Mouse (Mus musculus): ENCODE measurements around the gene Nuak1.

The Nuak1 gene

GRCm38 (mm10) chr10:84381276-84381798 is 59.1 kb downstream of the Nuak1 start:
- DNase-seq (ENCODE audit: low spot score in 2 of 2) = no peak

DNA sequence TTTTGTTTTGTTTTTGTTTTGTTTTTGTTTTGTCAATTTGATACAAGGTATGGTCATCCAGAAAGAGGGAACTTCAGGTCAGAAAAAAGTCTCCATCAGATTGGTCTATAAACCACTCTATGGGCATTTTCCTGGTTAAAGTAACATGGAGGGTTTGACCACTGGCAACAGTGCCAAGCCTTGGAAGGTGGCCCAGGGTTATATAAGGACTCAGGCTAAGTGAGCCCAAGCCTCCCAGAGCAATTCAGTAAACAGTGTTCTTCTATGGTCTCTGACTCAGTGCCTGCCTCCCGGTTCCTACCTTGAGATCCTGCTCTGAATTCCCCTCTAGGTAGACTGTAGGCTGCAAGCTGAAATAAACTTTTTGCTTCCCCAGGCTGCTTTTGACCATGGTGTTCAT is 61.0 kb downstream of the Nuak1 start:
- DNase-seq (ENCODE audit: low spot score in 2 of 2) = no peak

DNA sequence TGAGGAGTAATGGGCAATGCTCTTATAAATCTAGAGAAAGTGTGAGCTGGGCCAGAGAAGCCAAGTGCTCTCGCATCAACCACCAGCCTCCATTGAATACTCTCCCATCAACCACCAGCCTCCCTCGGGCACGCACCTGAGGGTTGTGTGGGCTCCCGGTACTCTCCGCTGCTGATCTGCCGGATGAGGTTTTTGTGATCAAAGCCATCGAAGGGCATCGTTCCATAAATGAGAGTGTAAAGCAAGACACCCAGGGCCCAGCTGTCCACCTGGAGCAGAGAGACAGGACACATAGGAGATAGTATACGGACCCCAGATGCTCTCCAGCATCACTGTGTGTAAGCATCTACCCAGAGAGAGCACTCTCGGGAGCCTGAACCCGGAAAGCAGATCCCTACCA is 62.4 kb downstream of the Nuak1 start:
- DNase-seq (ENCODE audit: low spot score in 2 of 2) = no peak

DNA sequence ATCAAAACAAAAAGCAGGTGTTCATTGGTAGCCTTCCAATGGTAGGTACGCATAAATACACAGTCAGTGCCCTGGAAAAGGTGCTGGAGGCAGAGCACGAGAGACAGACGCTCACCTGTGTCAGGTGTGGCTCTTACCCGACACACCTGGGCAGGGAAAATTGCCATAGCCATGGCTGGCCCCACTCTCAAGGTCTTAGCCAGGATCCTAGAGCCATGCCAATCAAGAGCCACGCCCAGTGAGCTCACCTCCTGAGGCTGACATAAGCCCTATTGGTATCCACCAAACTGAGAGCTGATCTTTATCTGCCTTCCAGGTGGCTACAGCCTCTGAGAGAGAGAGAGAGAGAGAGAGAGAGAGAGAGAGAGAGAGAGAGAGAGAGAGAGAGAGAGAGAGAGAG is 64.1 kb downstream of the Nuak1 start:
- no peak for DNase-seq (ENCODE audit: low spot score in 2 of 2)

DNA sequence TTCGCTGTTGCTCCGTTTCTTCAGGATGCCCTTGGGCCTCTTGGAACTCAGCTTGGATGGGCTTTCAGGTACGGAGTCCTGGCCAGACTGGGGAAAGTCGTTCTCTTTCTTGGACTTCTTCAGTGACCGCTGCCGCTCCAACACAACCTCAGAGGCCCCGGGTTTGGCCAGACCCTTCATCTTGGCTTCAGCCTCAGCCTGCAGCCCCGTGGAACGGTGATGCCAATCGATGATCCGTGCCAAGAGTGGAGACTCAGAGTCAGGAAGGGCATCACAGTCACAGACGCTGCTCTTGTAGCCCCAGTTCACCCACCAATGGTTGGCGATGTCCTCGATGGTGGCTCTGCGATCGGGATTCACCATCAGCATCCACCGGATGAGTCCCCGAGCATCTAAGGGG is 65.4 kb downstream of the Nuak1 start:
- DNase-seq (ENCODE audit: low spot score in 2 of 2) = no peak

DNA sequence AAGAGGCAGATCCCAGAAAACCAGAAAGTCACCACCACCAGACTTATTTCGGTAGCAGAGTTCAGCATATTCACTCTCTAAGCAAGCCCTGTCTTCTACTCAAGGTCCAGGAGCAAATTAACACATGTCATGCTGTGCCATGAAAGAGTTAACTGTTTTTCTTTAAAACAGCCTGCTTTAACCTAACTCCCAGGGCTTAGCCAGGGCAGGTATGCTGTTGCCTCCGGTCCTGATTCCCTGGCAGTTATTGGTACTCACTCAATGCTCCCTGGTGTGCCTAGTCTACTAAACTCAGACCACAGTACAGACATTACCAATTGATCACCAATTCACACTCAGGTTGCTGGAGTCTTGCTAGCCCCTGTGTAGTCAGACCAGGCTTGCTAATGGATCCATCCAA is 66.9 kb downstream of the Nuak1 start:
- no peak for DNase-seq (ENCODE audit: low spot score in 2 of 2)

DNA sequence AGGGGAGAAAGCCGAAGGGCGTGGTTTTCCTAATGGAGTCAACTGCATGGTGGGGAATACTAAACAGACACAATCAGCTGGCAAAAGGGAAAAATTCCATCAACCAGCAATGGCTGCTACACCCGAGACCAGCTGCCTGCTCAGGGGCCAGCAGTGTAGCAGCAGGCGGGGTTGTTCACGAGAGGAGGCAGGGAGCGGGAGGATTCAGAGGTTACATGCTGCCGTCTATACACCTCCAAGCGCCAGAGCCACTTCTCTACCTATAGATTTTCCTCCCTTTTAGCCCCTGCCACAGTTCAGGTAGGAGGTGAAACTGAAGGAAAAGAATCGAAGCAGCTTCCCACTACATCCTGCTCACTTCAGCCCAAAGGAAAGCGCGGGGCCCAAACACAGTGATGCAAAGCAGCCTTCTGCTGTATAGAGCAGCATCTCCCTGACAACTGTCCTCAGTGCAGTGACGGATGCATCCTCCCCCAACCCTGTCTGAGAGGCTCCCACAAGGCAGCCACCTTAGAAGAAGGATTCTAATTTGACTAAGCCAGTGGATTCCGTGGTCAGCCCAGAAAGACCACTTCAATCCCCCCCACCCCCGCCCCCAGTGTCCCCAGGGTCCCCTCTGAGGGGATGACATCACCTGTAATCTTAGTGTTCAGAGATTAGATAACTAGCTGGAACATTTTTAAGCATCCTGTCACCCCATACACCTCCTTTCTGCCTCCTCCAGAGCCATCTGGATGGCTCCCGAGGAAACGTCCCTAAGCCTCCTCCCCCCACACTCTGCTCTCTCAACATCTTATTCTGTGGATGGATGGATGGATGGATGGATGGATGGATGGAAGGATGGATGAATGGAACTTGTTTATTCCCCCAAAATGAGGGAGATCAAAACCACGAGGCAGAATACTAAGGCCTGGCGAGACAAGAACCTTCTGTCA is 68.0 kb downstream of the Nuak1 start:
- DNase-seq (ENCODE audit: low spot score in 2 of 2) = no peak

DNA sequence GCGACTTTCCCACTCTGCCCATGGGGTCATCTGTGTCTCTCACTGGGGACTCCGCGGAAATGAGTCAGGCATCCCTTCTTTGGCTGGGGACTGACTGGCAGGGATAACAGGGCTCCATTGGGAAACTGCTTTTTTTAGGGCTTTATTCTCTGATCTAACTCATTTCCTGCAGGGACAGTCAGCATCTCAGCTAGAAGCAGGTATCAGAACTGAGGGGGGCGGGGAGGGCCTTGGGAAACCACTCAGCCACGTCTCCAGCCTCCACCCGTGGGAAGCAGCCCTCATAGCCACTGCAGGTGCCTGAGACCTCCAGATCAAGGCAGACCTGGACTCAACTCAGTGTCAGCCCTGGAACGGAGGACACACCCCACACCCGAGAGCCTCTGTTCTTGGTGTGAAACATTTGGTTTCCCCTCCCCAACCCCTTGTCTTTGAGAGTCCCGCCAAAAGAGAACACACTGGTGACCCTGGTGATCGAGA is 68.7 kb downstream of the Nuak1 start:
- DNase-seq (ENCODE audit: low spot score in 2 of 2) = no peak

DNA sequence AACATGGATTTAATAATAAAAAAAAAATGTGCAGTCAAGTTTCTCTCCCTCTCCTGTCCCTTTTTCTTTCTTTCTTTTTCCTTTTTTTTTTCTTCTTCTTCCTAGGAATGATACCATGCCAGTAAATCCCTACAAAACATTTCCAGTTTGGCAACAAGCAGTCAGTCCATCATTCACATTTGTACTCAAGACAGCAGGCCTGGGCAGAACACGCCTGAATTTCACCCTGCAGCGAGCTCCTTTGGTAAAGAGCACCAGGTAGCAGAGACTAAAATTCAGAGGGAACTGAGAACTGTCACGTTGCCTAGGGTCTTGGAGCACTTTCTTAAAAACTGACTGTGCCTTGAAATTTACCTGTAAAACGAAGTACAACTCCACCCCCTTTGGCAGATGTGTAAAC is 69.2 kb downstream of the Nuak1 start:
- DNase-seq (ENCODE audit: low spot score in 2 of 2) = no peak

DNA sequence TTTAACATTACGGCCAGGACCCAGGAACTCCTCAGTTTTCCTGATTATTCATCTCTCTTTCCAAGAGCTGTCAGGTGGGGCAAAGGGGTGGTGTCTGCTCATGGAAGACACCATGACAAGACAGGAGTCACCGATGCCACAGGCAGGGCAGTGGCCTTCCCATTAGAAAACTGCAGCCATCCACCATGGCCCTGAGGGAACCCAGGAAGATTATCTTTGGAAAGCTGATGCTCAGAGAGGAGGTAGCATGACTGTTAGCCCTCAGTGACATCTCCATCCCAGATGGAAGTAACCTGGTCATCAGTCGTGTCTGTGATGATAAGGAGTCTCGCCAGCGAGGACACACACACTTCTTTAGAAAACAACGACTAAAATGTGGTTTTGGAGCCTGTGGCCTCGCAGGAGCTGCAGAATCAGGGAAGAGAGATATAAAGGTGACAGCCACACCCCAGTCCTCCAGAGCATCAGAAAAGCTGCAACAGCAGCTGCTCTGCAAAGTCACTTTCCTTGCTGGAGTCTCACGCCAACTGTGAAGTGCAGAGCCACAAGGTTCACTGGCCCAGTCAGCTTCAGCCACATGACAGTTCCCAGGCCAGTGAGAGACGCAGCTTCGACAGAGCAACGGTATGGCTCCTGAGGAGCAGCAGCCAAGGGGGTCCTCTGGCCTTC is 70.6 kb downstream of the Nuak1 start:
- DNase-seq (ENCODE audit: low spot score in 2 of 2) = no peak

DNA sequence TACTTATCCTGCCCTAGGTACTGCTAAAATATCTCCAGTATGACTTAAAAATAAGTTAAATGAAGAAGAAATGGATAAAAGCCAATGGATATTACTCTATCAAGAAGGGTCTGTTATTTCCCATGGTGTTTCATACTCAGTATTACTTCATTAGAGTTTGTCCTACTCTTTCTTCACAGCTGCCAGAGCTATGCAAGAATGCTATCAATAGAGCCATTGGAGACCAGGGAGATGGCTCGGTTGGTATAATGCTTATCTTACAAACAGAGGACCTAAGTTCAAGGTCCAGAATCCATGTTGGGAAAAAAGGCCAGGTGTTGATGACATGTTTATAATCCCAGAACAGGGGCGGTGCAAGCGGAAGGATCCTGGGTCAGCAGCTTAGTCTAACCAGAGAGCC is 72.2 kb downstream of the Nuak1 start:
- DNase-seq (ENCODE audit: low spot score in 2 of 2) = no peak

- no peak for DNase-seq (ENCODE audit: low spot score in 2 of 2)
Observed at GRCm38 (mm10) chr10:84365166-84365865, 75.1 kb downstream of the Nuak1 start.

DNA sequence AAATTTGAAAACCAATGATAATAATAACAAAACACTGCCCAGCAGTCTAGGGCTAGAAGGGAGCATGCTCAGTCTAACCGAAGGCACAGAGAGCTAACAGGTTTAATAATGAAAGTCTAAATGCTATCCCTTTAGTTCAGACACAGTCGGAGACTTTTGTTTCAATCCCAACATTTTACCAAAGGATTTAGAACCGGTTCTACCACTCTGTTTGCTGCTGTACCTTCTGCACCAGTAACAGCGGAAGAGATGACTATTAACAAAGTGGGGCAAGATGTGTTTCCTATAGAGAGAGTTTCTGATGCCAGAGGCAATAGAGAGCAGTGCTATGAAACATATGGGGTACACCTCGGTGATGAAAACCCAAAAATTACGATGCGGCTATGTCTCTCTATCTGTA is 76.6 kb downstream of the Nuak1 start:
- DNase-seq (ENCODE audit: low spot score in 2 of 2) = no peak

GRCm38 (mm10) chr10:84360953-84361352 is 79.4 kb downstream of the Nuak1 start:
- DNase-seq (ENCODE audit: low spot score in 2 of 2) = no peak

- no peak for DNase-seq (ENCODE audit: low spot score in 2 of 2)
Observed at GRCm38 (mm10) chr10:84360391-84360790, 80.0 kb downstream of the Nuak1 start.

DNA sequence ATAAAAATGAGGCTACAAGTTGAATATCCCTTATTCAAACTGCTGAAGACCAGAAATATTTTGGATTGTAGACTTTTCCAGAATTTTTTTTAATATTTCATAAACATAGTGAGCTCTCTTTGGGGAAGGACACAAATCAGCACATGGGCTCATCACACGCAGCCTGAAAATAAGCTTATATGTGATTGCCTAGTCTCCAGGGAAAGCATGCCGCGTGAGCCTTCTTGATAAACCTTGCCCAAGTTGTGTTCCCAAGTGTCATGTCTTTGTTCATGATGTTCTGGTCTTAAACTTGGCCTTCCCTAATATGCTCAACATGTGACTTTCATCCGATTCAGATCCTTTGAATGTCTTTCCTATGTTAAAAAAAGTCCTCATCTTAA is 81.7 kb downstream of the Nuak1 start:
- no peak for DNase-seq (ENCODE audit: low spot score in 2 of 2)

- DNase-seq (ENCODE audit: low spot score in 2 of 2) = no peak
Observed at GRCm38 (mm10) chr10:84357997-84358737, 82.2 kb downstream of the Nuak1 start.

- DNase-seq (ENCODE audit: low spot score in 2 of 2) = no peak
Observed at GRCm38 (mm10) chr10:84357593-84357992, 82.8 kb downstream of the Nuak1 start.

DNA sequence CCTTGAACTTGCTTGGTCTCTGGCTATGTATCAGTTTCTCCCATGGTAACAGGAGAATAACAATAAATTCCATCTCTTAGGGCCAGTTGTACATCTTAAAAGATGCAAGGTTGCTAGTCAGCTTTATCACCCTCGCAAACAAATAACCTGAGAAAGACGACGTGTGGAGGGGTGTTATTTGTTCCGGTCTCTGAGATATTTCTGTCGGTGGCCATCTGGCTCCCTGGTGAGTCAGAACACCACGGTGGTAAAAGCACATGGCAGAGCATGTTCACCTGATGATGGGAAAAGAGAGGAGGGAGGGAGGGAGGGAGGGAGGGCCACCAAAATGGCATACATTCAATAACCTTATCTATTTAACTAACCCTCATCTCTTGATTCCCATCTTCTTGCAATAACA is 86.1 kb downstream of the Nuak1 start:
- DNase-seq (ENCODE audit: low spot score in 2 of 2) = no peak

DNA sequence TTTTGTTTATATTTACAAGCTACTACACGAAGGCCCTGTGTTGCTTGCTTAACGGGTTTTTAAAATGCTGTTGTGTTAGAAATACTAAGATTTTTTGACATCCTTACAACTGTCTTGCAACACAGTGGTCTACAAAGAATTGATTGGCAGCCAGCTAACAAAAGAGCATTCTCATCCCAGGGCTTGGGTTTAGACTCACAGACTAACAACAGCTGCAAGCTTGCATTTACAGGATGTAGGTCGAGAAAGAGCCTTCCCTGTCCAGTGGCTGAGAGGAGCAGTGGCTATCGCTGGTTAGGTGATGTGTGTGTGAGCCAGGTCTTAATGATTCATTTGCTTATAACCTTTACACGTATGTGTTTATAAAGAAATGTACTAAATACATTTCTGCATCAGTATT is 94.7 kb downstream of the Nuak1 start:
- no peak for DNase-seq (ENCODE audit: low spot score in 2 of 2)

GRCm38 (mm10) chr10:84343536-84343935 is 96.9 kb downstream of the Nuak1 start:
- DNase-seq (ENCODE audit: low spot score in 2 of 2) = no peak

- no peak for DNase-seq (ENCODE audit: low spot score in 2 of 2)
Observed at GRCm38 (mm10) chr10:84339456-84339855, 100.9 kb downstream of the Nuak1 start.
